Mouse (Mus musculus): ENCODE measurements around the gene Magi1. TPM values are rescaled to one million over a fixed set of nuclear protein-coding genes. Genes with fewer than 3 reads are reported as not detected.

Magi1 gene
- polyA plus RNA-seq, 1 experiment from 2014 or later, result 19.9 TPM

GRCm38 (mm10) chr6:93987561-93987960 lies 296.2 kb downstream of the Magi1 start:
- ATAC-seq (ENCODE audit: insufficient number of reproducible peaks, insufficient read depth, low FRiP score, low TSS enrichment), result no peak
- H3K4me2 ChIP-seq (replicated peaks), result no peak overlapping the region
- no peaks in the 10 kb centered on the region for H3K27me3 ChIP-seq
- H3K4me1 ChIP-seq, result peaks cover 19% of the 10 kb centered on the region
- no peaks in the 10 kb centered on the region for H3K9me3 ChIP-seq
- H3K36me3 ChIP-seq, result no peaks in the 10 kb centered on the region
- H3K4me3 ChIP-seq, result no peak overlapping the region
- no peak overlapping the region for H3K9ac ChIP-seq
- 46% methylated on average over 3 of the region's 3 CpGs for WGBS
- H3K27ac ChIP-seq, result no peak overlapping the region

- no peak overlapping the region for H3K4me2 ChIP-seq (replicated peaks)
- WGBS, result 60% methylated on average over 9 of the region's 9 CpGs
- H3K27ac ChIP-seq, result no peak overlapping the region
- H3K27me3 ChIP-seq, result no peaks in the 10 kb centered on the region
- H3K4me3 ChIP-seq, result no peak overlapping the region
- H3K36me3 ChIP-seq, result no peaks in the 10 kb centered on the region
- H3K9ac ChIP-seq, result no peak overlapping the region
- H3K9me3 ChIP-seq, result no peaks in the 10 kb centered on the region
- peaks cover 20% of the 10 kb centered on the region for H3K4me1 ChIP-seq
- no peak for ATAC-seq (ENCODE audit: insufficient number of reproducible peaks, insufficient read depth, low FRiP score, low TSS enrichment)
Observed at GRCm38 (mm10) chr6:93985111-93985510, 298.6 kb downstream of the Magi1 start.

GRCm38 (mm10) chr6:93983551-93983950 lies 300.2 kb downstream of the Magi1 start:
- H3K4me1 ChIP-seq, result peaks cover 14% of the 10 kb centered on the region
- no peak for ATAC-seq (ENCODE audit: insufficient number of reproducible peaks, insufficient read depth, low FRiP score, low TSS enrichment)
- H3K4me2 ChIP-seq (replicated peaks), result no peak overlapping the region
- no peak overlapping the region for H3K27ac ChIP-seq
- no peaks in the 10 kb centered on the region for H3K9me3 ChIP-seq
- no peaks in the 10 kb centered on the region for H3K27me3 ChIP-seq
- no peak overlapping the region for H3K9ac ChIP-seq
- H3K4me3 ChIP-seq, result no peak overlapping the region
- H3K36me3 ChIP-seq, result no peaks in the 10 kb centered on the region
- 83% methylated on average over 3 of the region's 3 CpGs for WGBS

- whole genome bisulfite sequencing, result 46% methylated on average over 8 of the region's 8 CpGs
Observed at GRCm38 (mm10) chr6:93981211-93981610, 302.5 kb downstream of the Magi1 start.

GRCm38 (mm10) chr6:93979241-93979640 lies 304.5 kb downstream of the Magi1 start:
- ATAC-seq (ENCODE audit: insufficient number of reproducible peaks, insufficient read depth, low FRiP score, low TSS enrichment), result no peak
- Histone ChIP-seq H3K9ac (no peak overlapping the region), H3K9me3 (no peaks in the 10 kb centered on the region), H3K4me1 (peaks cover 9% of the 10 kb centered on the region; the same call in 1 of the 2 replicates), H3K27ac (no peak overlapping the region), H3K36me3 (0 out of 2 replicates have a peak, but pooled peaks cover 4% of the 10 kb centered on the region), H3K27me3 (no peaks in the 10 kb centered on the region), H3K4me3 (no peak overlapping the region), H3K4me2 (replicated peaks) (no peak overlapping the region)
- WGBS, result 86% methylated on average over 3 of the region's 3 CpGs

More at GRCm38 (mm10) chr6:93981211-93981610, 302.5 kb downstream of the Magi1 start:
- ATAC-seq (ENCODE audit: insufficient number of reproducible peaks, insufficient read depth, low FRiP score, low TSS enrichment), result no peak
- Histone ChIP-seq H3K9ac (no peak overlapping the region), H3K4me1 (peaks cover 9% of the 10 kb centered on the region; the same call in 1 of the 2 replicates), H3K4me3 (no peak overlapping the region), H3K27ac (no peak overlapping the region), H3K36me3 (0 out of 2 replicates have a peak, but pooled peaks cover 3% of the 10 kb centered on the region), H3K27me3 (no peaks in the 10 kb centered on the region), H3K9me3 (no peaks in the 10 kb centered on the region), H3K4me2 (replicated peaks) (no peak overlapping the region)

GRCm38 (mm10) chr6:93968721-93969120 lies 315.0 kb downstream of the Magi1 start:
- ATAC-seq (ENCODE audit: insufficient number of reproducible peaks, insufficient read depth, low FRiP score, low TSS enrichment), result no peak
- Histone ChIP-seq H3K27me3 (no peaks in the 10 kb centered on the region), H3K4me2 (replicated peaks) (no peak overlapping the region), H3K9ac (no peak overlapping the region), H3K27ac (peak overlapping the region; percentile 65; the same call in 1 of the 2 replicates), H3K36me3 (no peaks in the 10 kb centered on the region), H3K9me3 (no peaks in the 10 kb centered on the region), H3K4me1 (peaks cover 21% of the 10 kb centered on the region), H3K4me3 (no peak overlapping the region)
- 35% methylated on average over 2 of the region's 2 CpGs for WGBS

- 79% methylated on average over 5 of the region's 5 CpGs for WGBS
- no peak overlapping the region for H3K27ac ChIP-seq
- ATAC-seq (ENCODE audit: insufficient number of reproducible peaks, insufficient read depth, low FRiP score, low TSS enrichment), result no peak
Observed at GRCm38 (mm10) chr6:93962757-93963336, 320.9 kb downstream of the Magi1 start.

GRCm38 (mm10) chr6:93961782-93962181 lies 321.9 kb downstream of the Magi1 start:
- no peak for ATAC-seq (ENCODE audit: insufficient number of reproducible peaks, insufficient read depth, low FRiP score, low TSS enrichment)
- Histone ChIP-seq H3K4me3 (no peak overlapping the region), H3K9me3 (no peaks in the 10 kb centered on the region), H3K27me3 (no peaks in the 10 kb centered on the region), H3K9ac (no peak overlapping the region), H3K4me1 (no peaks in the 10 kb centered on the region), H3K4me2 (replicated peaks) (no peak overlapping the region), H3K27ac (no peak overlapping the region), H3K36me3 (no peaks in the 10 kb centered on the region)
- 68% methylated on average over 1 of the region's 1 CpGs for WGBS

More at GRCm38 (mm10) chr6:93962757-93963336, 320.9 kb downstream of the Magi1 start:
- Histone ChIP-seq H3K36me3 (no peaks in the 10 kb centered on the region), H3K27me3 (no peaks in the 10 kb centered on the region), H3K9ac (no peak overlapping the region), H3K4me3 (no peak overlapping the region), H3K9me3 (no peaks in the 10 kb centered on the region), H3K4me2 (replicated peaks) (no peak overlapping the region), H3K4me1 (no peaks in the 10 kb centered on the region)

GRCm38 (mm10) chr6:93957172-93957571 lies 326.5 kb downstream of the Magi1 start:
- Histone ChIP-seq H3K27me3 (no peaks in the 10 kb centered on the region), H3K36me3 (no peaks in the 10 kb centered on the region), H3K4me2 (replicated peaks) (no peak overlapping the region), H3K4me3 (no peak overlapping the region), H3K4me1 (peaks cover 3% of the 10 kb centered on the region; the same call in 1 of the 2 replicates), H3K9me3 (no peaks in the 10 kb centered on the region), H3K27ac (no peak overlapping the region), H3K9ac (no peak overlapping the region)
- no peak for ATAC-seq (ENCODE audit: insufficient number of reproducible peaks, insufficient read depth, low FRiP score, low TSS enrichment)
- 68% methylated on average over 2 of the region's 2 CpGs for WGBS

- 71% methylated on average over 2 of the region's 2 CpGs for WGBS
- no peak overlapping the region for H3K27ac ChIP-seq
- no peak for ATAC-seq (ENCODE audit: insufficient number of reproducible peaks, insufficient read depth, low FRiP score, low TSS enrichment)
- H3K9me3 ChIP-seq, result no peaks in the 10 kb centered on the region
- no peaks in the 10 kb centered on the region for H3K4me1 ChIP-seq
- H3K9ac ChIP-seq, result no peak overlapping the region
- H3K4me3 ChIP-seq, result no peak overlapping the region
- no peaks in the 10 kb centered on the region for H3K36me3 ChIP-seq
- H3K4me2 ChIP-seq (replicated peaks), result no peak overlapping the region
- no peaks in the 10 kb centered on the region for H3K27me3 ChIP-seq
Observed at GRCm38 (mm10) chr6:93946612-93947011, 337.1 kb downstream of the Magi1 start.

GRCm38 (mm10) chr6:93936359-93936758 lies 347.4 kb downstream of the Magi1 start:
- Histone ChIP-seq H3K4me1 (no peaks in the 10 kb centered on the region), H3K27me3 (no peaks in the 10 kb centered on the region), H3K9me3 (no peaks in the 10 kb centered on the region), H3K4me3 (no peak overlapping the region), H3K27ac (no peak overlapping the region), H3K4me2 (replicated peaks) (no peak overlapping the region), H3K9ac (no peak overlapping the region), H3K36me3 (no peaks in the 10 kb centered on the region)
- WGBS, result 85% methylated on average over 6 of the region's 6 CpGs
- no peak for ATAC-seq (ENCODE audit: insufficient number of reproducible peaks, insufficient read depth, low FRiP score, low TSS enrichment)

- H3K4me2 ChIP-seq (replicated peaks), result no peak overlapping the region
- H3K9ac ChIP-seq, result no peak overlapping the region
- H3K4me3 ChIP-seq, result no peak overlapping the region
- no peaks in the 10 kb centered on the region for H3K36me3 ChIP-seq
- no peak for ATAC-seq (ENCODE audit: insufficient number of reproducible peaks, insufficient read depth, low FRiP score, low TSS enrichment)
- WGBS, result 73% methylated on average over 4 of the region's 4 CpGs
- no peaks in the 10 kb centered on the region for H3K27me3 ChIP-seq
- H3K9me3 ChIP-seq, result no peaks in the 10 kb centered on the region
- no peaks in the 10 kb centered on the region for H3K4me1 ChIP-seq
- H3K27ac ChIP-seq, result no peak overlapping the region
Observed at GRCm38 (mm10) chr6:93935793-93936192, 347.9 kb downstream of the Magi1 start.

Measured in embryonic facial prominence, embryonic 12.5 days (tissue).